Mouse (Mus musculus) olfactory bulb, adult 2 months (tissue): Measurements from ENCODE around the gene Renbp.

ENCODE experiments used
- CTCF ChIP-seq: fragments of 200-500 bp; IDR thresholded peaks from 2 replicates; pipeline ENCODE4 v1.5.1; 2012; ENCODE audit warnings: low read depth, mild to moderate bottlenecking, low read length, moderate library complexity; ENCODE audit not compliant: insufficient read depth
- POLR2A ChIP-seq: fragments of 200-500 bp; IDR thresholded peaks from 2 replicates; pipeline ENCODE4 v1.6.1; 2012; ENCODE audit warnings: mild to moderate bottlenecking, low read depth, low read length, moderate library complexity; ENCODE audit not compliant: insufficient read depth

DNA sequence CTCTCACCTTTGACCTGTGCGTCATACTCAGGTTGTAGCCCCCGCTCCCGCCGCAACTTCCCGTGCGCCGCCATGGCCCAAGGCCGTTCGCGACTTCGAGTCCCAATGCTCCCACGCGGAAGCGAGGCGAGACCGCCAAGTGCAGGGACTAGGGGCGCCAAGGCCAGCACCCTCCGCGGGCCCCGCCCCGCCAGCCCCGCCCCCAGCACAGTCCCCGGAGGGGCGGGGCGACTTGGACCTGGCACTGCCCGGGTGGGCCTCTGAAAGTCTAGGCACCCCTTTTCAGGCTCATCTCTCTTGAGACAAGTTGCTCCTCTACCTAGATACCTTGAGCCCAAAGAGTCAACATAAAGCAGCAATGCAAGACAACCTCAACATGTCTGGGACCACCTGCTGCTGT is 19.5 kb downstream of the Renbp start:
- no peak for TF ChIP-seq CTCF
- TF ChIP-seq POLR2A, result no peak
